Mouse (Mus musculus) intestine, embryonic 14.5 days (tissue): ENCODE measurements at regions not wholly inside any gene's neighbourhood (a gene's known extent, or its start where the extent isn't known, plus 50 kb on each side); places are given as distances from the start of the nearest gene placed in this dataset.

Source experiments
- ATAC-seq: fragments of 200-750 bp; cut with Nextera tagmentation; replicated peaks from 2 replicates; pipeline ENCODE4 v1.8.0; 2017; ENCODE audit warnings: low read depth, moderate number of reproducible peaks, moderate TSS enrichment, moderate library complexity; ENCODE audit not compliant: low FRiP score, low TSS enrichment
- DNase-seq: peaks from one replicate; pipeline ENCODE4 v3.0.0-alpha.2; 2018; ENCODE audit warnings: low spot score
- H3K27ac ChIP-seq: fragments of 300-500 bp; sonication (generic); 2 replicates; pipeline ENCODE4 v1.5.1; 2014; ENCODE audit warnings: low read depth, mild to moderate bottlenecking, control low read depth
- H3K27me3 ChIP-seq: fragments of 300-500 bp; sonication (generic); replicated peaks from 2 replicates; pipeline ENCODE4 v1.6.1; 2014; ENCODE audit warnings: low read length, control low read depth; ENCODE audit not compliant: control insufficient read depth, insufficient read depth
- H3K36me3 ChIP-seq: fragments of 300-500 bp; sonication (generic); 2 replicates; pipeline ENCODE4 v1.6.1; 2014; ENCODE audit warnings: low read length, control low read depth; ENCODE audit not compliant: control insufficient read depth, insufficient read depth
- H3K4me1 ChIP-seq: fragments of 300-500 bp; sonication (generic); replicated peaks from 2 replicates; pipeline ENCODE4 v1.6.1; 2014; ENCODE audit warnings: low read length, control low read depth, mixed read lengths; ENCODE audit not compliant: control insufficient read depth, insufficient read depth
- H3K4me2 ChIP-seq: fragments of 300-500 bp; sonication (generic); 2 replicates; pipeline ENCODE4 v1.6.1; 2014; ENCODE audit warnings: low read length
- H3K4me3 ChIP-seq: fragments of 300-500 bp; sonication (generic); 2 replicates; pipeline ENCODE4 v1.5.1; 2014; ENCODE audit warnings: low read depth, low read length, control low read depth, mixed read lengths
- H3K9ac ChIP-seq: fragments of 300-500 bp; sonication (generic); 2 replicates; pipeline ENCODE4 v1.6.1; 2014; ENCODE audit warnings: mild to moderate bottlenecking, low read length
- H3K9me3 ChIP-seq: fragments of 300-500 bp; sonication (generic); 2 replicates; pipeline ENCODE4 v1.6.1; 2016; ENCODE audit warnings: low read length, control low read depth; ENCODE audit not compliant: control insufficient read depth
- WGBS: fragments of 180-500 bp; shearing (Covaris S2); extraction: QIAGEN DNeasy Blood & Tissue Kit; methylation state at CpG from one replicate; pipeline ENCODE4 v1.1.7; 2014; 5-methylcytosine and 5-hydroxymethylcytosine counted together

DNA sequence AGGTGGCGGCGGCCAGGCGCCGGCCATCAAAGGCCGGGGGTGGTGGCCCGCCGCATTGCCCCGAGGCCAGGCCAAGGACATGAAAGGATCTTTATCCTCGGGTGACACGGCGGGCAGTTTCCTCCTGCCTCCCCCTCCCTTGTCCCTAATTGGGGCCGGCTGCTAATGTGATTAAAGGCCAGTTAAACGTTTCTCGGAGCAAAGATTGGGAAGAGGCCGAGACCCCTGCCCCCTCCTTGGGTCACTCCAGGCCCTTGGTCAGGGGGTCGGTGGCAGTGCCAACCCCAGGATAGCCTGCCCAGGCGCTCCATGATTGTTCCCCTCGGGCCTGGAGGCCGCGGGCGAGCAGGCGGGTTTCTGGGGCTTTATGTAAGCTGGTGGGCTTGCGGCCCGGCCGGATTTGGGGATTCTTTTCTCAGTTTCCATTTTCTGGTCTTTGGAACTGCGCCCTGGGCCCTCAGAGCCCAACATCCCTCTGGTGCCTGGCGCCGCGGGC lies 90.7 kb upstream of the Dio3 start:
- peaks cover 50% of the 10 kb centered on the region for H3K27me3 ChIP-seq

DNA sequence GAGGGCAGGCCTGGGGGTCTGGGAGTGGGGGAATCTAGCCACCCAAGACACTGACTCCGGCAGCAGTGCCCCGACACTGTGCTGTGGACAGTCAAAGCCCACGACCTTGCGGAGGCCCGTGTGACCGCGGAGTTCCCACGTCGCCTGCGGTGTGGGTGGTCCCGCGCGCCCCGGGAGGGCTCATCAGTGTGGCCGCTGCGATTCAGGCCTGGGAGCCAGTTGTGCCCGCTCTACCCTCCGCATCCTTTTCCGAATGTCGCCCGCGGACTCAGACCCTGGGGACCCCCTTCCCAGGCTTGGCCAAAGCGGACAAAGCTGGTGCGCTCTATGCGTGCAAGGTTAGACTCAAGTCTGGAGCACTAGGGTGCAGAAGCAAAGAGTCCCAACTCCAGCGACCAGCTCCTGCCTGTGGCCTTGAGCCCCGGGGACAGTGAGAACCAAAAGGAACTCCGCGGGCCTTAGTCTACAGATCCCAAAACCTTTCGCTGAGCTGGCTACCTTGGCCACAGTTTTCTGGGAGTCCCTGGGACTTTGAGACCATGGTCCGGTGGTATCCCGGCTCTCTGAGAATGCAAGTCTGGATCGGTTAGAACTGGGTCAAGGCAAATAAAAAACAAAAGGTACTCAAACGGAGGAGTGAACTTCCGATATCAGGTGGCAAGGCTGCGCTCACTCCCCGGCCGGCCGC lies 90.1 kb upstream of the Dio3 start:
- Histone ChIP-seq H3K4me2 (peak overlapping the region; percentile 42), H3K27ac (no peak overlapping the region), H3K9ac (no peak overlapping the region), H3K27me3 (peaks cover 50% of the 10 kb centered on the region), H3K4me3 (peak overlapping the region; percentile 9; the same call in 1 of the 2 replicates), H3K4me1 (peaks cover 7% of the 10 kb centered on the region; the same call in 1 of the 2 replicates), H3K9me3 (no peaks in the 10 kb centered on the region), H3K36me3 (no peaks in the 10 kb centered on the region)
- ATAC-seq (no peak), DNase-seq (peak; percentile 67)
- 7% methylated on average over 38 of the region's 39 CpGs for WGBS

More for the DNA sequence above, 90.7 kb upstream of the Dio3 start:
- peak overlapping the region; percentile 42 for H3K4me2 ChIP-seq
- H3K4me3 ChIP-seq, result no peak overlapping the region
- DNase-seq (no peak), ATAC-seq (no peak)
- no peak overlapping the region for H3K9ac ChIP-seq
- peaks cover 7% of the 10 kb centered on the region; the same call in 1 of the 2 replicates for H3K4me1 ChIP-seq
- 10% methylated on average over 29 of the region's 29 CpGs for WGBS
- H3K27ac ChIP-seq, result no peak overlapping the region
- H3K36me3 ChIP-seq, result no peaks in the 10 kb centered on the region
- H3K9me3 ChIP-seq, result no peaks in the 10 kb centered on the region

DNA sequence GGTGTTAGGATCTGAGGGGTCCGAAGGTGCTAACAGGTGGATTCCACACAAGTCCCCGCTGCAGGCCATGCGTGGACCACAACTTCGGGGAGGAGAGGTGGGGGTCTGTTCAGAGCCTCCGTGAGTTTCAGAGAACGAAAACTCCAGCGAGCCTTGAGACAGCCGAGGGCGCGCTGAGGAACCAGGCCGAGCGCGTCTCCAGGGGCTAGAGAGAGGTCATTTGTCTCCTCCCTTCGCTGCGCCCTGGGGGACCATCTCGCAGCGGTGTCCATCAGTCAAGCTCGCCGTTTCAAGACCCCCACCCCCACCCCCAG lies 89.6 kb upstream of the Dio3 start:
- WGBS, result 5% methylated on average over 19 of the region's 19 CpGs
- H3K4me1 ChIP-seq, result peaks cover 7% of the 10 kb centered on the region; the same call in 1 of the 2 replicates
- H3K9ac ChIP-seq, result no peak overlapping the region
- H3K27me3 ChIP-seq, result peaks cover 50% of the 10 kb centered on the region
- H3K27ac ChIP-seq, result no peak overlapping the region
- no peaks in the 10 kb centered on the region for H3K36me3 ChIP-seq
- ATAC-seq (no peak), DNase-seq (peak; percentile 67)
- H3K4me2 ChIP-seq, result peak overlapping the region; percentile 42
- H3K9me3 ChIP-seq, result no peaks in the 10 kb centered on the region
- peak overlapping the region; percentile 9; the same call in 1 of the 2 replicates for H3K4me3 ChIP-seq

GRCm38 (mm10) chr12:110192186-110192585 lies 86.7 kb upstream of the Dio3 start:
- no peak for ATAC-seq
- Histone ChIP-seq H3K4me3 (no peak overlapping the region), H3K36me3 (no peaks in the 10 kb centered on the region), H3K9me3 (no peaks in the 10 kb centered on the region), H3K4me2 (no peak overlapping the region), H3K27me3 (peaks cover 32% of the 10 kb centered on the region), H3K27ac (no peak overlapping the region), H3K9ac (no peak overlapping the region), H3K4me1 (peaks cover 7% of the 10 kb centered on the region; the same call in 1 of the 2 replicates)
- DNase-seq, result no peak
- WGBS, result 90% methylated on average over 8 of the region's 8 CpGs

- DNase-seq (no peak), ATAC-seq (no peak)
- Histone ChIP-seq H3K36me3 (no peaks in the 10 kb centered on the region), H3K9ac (no peak overlapping the region), H3K27ac (no peak overlapping the region), H3K4me1 (no peaks in the 10 kb centered on the region), H3K27me3 (no peaks in the 10 kb centered on the region), H3K4me2 (no peak overlapping the region), H3K4me3 (no peak overlapping the region), H3K9me3 (no peaks in the 10 kb centered on the region)
- 82% methylated on average over 3 of the region's 3 CpGs for WGBS
Measured at GRCm38 (mm10) chr12:110197366-110197765, 81.5 kb upstream of the Dio3 start.

GRCm38 (mm10) chr12:110200471-110200870 lies 78.4 kb upstream of the Dio3 start:
- Histone ChIP-seq H3K9me3 (no peaks in the 10 kb centered on the region), H3K27me3 (no peaks in the 10 kb centered on the region), H3K4me3 (no peak overlapping the region), H3K36me3 (no peaks in the 10 kb centered on the region), H3K9ac (no peak overlapping the region), H3K4me1 (no peaks in the 10 kb centered on the region), H3K27ac (no peak overlapping the region), H3K4me2 (no peak overlapping the region)
- DNase-seq (no peak), ATAC-seq (no peak)
- WGBS, result 89% methylated on average over 7 of the region's 7 CpGs

- DNase-seq (no peak), ATAC-seq (no peak)
- Histone ChIP-seq H3K27me3 (no peaks in the 10 kb centered on the region), H3K9ac (no peak overlapping the region), H3K4me1 (no peaks in the 10 kb centered on the region), H3K4me3 (no peak overlapping the region), H3K36me3 (no peaks in the 10 kb centered on the region), H3K27ac (no peak overlapping the region), H3K4me2 (no peak overlapping the region), H3K9me3 (no peaks in the 10 kb centered on the region)
- WGBS, result 78% methylated on average over 4 of the region's 4 CpGs
Measured at GRCm38 (mm10) chr12:110200887-110201286, 78.0 kb upstream of the Dio3 start.

GRCm38 (mm10) chr12:110203271-110204014 lies 75.4 kb upstream of the Dio3 start:
- DNase-seq (no peak), ATAC-seq (no peak)
- no peaks in the 10 kb centered on the region for H3K4me1 ChIP-seq
- no peaks in the 10 kb centered on the region for H3K9me3 ChIP-seq
- 56% methylated on average over 13 of the region's 13 CpGs for WGBS
- no peaks in the 10 kb centered on the region for H3K36me3 ChIP-seq
- no peak overlapping the region for H3K9ac ChIP-seq
- no peak overlapping the region for H3K27ac ChIP-seq
- H3K4me3 ChIP-seq, result no peak overlapping the region
- no peak overlapping the region; the same call in 1 of the 2 replicates for H3K4me2 ChIP-seq
- no peaks in the 10 kb centered on the region for H3K27me3 ChIP-seq
